Mouse (Mus musculus) left cerebral cortex, adult 11 months (tissue): ENCODE measurements around the gene P4ha3.

Source experiments
- DNase-seq: peaks from one replicate; pipeline ENCODE4 v3.0.0; 2022; ENCODE audit warnings: low spot score

The P4ha3 gene

DNA sequence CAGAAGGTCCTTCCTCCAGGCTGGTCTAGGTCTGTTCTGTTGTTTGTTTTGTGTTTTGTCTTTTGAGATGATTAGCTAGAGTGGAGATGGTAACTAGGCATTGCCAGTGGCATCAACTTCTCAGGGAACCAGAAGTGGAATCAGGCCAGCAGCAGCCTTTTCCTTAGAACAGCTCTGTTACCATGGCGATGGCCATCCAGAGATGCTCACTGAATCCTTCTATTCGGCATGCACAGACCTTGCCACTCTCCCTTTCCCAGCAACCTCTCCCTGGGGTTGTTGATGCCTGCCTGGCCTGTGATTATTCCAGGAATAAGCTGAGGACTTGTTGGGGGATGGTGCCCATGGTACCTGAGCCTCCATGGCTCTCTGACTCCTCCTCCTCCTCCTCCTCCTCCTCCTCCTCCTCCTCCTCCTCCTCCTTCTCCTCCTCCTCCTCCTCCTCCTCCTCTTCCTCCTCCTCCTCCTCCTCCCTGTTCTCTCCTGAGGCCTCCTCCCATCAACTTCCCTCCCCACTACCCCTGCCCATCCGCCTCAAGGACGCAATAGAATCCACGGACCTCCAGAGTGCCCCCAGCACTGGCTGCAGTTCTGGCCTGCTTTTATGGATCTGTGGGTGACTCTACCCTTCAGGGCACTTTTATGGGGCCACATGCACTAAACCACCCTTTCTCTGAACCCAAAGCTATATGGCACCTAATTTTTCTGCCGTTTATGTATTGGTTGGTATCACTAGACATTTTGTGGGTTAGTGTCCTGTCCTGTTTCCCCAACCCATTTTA, 22.7 kb downstream of the P4ha3 start:
- peak; percentile 40 for DNase-seq

DNA sequence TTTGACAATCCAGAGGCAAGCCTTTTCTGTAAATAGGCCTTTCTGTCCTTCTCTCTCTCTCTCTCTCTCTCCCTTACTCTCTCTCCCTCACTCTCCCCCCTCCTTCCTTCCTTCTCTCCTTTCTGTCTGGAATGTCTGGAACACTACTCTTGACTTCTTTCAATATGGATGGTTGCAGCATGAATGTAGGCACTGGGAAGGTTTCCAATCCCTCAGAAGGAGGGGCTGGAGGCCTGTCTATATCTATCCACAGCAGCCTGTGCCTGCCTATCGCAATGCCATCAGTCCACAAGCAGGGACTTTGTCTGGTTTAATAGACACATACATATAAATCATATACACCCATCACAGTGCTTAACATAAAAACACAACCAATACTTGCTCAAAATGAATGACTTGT, 23.9 kb downstream of the P4ha3 start:
- DNase-seq: no peak

DNA sequence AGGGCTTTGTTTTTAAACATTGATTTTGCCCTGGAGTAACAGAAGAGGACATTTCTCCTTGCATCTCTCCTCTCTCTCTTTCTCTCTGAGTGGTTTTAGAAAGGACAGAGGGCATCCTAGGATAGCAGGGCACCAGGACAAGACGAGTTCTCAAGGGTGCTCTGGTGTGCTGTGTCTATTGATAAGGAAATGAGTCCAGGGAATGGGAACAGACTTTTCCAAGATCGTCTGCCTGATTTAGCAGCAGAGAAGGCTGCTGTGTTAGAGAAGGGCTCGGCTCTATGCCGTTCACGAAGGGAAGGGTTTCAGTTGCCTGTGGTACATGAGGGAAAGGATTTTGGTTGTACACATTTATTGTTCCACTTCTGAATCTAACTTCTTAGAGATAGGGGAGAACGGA, 24.4 kb downstream of the P4ha3 start:
- DNase-seq: no peak

DNA sequence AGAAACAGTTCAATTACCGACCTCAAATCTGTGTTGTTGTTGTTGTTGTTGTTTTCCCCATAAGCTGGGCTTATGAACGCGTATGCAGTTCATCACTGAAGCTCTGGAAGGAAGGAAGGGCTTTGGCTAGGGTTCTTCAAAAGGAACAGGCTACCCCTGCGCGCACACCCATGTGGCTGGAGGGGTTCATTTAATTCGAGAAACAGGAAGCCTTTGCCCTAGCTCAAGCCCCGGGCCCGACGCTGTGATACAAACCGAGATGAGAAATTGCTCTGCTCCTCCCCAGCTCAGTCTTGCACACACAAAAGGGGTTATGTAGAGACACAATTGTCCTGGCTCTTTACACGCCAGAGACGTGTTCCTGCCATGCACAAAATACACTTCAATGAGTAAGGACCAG, 25.0 kb downstream of the P4ha3 start:
- no peak for DNase-seq

DNA sequence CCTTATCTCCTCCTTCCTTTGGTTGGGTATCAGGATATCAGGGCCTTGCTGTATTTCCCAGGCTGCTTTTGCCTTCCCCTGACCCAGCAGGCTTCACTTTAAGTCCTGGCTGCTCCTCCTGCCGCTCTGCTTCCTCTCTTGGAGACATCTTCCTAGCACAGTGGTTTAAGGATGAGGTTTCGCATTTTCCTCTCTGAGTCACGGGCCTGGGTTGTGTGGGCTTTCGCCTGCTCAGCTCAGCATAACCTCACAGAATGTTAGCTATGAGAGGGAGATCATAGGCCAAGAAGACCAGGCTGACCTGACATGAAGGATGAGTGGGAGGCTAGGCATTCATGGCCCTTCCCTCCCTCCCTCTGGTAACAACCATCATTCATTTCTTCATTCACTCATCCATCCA, 27.4 kb downstream of the P4ha3 start:
- no peak for DNase-seq

DNA sequence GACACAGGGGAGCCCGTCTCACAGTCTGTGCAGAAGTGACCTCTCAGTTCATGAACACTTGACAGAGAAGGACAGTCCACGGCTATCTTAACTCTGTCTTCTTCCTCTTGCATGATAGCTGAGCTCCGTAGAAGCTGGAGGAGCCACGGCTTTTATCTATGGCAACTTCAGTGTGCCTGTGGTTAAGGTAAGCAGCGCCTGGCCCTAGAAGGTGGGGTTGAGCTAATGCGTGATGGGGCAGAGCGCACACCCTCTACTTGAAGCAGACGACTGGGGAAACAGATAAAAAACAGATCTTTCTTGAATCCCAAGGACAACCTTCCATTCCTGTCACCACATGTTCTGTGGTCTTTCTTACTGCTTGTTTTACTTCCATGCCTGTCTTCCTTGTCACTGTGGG, 31.6 kb downstream of the P4ha3 start:
- no peak for DNase-seq

DNA sequence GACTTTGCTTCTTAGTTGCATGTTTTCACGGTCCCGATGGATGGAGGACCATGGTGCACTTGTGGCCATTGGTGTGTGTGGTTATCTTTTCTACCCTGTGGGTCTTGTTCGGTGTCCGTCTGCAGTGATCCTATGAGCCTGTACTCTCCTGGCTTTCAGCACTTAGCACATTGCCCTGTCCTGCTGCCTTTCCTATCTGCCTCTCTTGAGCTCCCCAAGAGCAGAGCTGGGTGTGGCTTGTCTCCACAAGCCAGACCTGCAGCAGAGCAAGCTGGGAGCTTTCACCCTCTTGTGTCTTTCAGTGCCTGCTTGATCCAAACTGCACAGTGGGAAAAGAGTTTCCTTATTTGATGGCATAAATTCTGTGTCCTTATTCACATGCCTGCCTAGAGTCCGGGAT, 32.2 kb downstream of the P4ha3 start:
- no peak for DNase-seq

DNA sequence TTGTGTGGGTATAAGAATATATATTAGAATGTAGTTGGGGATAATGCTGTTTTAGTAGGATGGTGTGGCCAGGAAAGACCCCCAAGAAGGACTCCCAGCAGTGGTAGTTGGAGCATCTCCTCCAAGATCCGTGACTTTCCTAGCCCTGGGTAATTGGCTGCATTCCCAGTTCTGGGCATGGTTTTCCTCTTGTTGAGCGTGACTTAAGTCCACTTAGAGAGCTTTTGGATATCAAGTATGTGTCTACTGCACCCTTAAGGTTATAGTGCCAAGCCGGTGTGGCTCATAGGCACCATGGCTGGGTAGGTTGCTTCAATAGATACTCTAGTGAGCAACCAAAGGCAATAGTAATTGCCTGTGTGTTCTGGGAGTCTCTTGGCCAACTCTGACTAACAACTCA, 38.4 kb downstream of the P4ha3 start:
- DNase-seq: no peak

DNA sequence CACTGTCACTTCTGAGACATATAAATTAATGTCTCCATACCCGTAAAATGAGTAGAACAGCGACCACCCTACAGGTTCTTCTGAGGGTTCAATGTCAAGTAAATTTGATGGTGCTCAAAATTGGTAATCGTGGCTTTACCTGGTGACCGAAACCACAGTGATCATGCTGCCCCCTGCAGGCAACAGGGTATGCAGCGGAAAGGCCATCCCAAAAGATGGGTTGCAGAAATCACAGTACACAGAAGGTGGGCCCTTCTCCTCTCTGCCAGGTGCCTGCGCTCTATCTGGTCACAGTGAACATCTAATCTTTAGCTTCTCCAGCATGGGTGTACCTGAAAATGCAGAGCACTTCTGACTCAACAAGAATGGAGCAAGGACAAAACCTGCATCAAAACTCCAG, 40.2 kb downstream of the P4ha3 start:
- no peak for DNase-seq

DNA sequence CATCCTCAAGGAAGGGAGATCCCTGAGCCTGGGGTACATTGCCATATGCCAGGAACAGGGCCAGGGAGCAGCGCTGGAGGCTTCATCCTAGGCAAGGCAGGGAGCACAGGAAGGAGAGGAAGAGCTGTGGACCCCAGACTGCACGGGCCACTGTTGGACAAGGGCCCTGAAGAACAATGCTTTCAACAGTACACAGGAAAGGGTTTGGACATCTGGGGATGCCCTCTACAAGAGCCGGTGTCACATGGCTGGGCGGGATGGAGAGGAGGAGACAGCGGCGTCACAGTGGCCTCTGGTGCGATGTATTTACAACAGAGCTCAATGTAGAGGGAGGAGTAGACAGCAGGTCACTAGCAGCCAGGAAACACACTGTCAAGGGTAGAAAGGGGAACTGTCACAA, 42.2 kb downstream of the P4ha3 start:
- no peak for DNase-seq

DNA sequence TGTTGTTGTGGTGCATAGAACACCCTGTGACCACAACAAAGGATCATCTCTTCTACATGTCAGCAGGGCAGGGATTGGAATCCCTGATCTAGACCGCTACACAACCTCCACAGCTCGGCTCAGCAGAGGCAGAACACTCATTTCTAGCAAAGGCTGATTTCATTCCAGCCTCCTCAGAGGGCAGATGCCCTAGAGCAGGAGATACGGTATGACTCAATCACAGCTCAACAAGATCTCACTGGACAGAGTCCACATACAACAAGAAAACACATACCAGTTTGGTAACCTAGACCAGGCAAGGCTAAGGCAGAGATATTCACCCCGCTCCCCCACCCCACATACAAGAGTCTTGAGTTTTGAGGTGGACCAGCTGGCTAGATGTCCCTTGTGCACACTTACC, 43.3 kb downstream of the P4ha3 start:
- no peak for DNase-seq

DNA sequence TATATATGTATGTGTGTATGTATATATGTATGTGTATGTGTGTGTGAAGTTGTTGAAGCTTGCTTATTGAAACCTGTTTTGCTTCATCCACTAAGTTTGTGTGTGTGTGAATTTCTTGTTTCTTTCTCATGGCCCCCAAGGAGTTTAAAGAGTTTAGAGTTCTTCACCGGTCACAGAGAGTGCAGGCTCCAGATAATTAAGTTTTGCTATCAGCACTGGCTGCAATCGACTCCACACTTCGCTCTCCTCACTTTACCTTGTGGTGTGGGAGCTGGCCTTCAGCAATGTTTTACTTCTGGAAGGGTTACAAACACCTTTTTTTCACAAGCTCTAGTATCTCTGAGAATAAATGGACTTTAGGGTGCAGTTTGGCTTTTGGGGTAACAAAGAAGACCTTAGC, 45.9 kb downstream of the P4ha3 start:
- no peak for DNase-seq

DNA sequence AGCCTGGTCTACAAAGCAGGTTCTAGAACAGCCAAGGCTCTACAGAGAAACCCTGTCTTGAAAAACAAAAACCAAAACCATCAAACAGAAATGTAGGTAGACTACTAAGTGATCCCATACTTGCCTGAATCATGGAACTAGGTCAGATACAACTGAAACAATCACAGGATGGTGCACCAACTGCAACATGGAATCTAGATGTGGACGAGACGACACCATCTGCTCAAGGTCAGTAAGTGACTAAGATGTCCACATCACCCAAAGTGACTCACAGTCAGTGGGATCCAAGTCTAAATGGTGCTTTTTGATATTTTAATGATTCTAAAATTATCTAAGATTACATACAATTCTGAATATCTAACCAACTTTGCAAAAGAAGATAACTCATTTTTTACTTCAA, 50.6 kb downstream of the P4ha3 start:
- DNase-seq: no peak

DNA sequence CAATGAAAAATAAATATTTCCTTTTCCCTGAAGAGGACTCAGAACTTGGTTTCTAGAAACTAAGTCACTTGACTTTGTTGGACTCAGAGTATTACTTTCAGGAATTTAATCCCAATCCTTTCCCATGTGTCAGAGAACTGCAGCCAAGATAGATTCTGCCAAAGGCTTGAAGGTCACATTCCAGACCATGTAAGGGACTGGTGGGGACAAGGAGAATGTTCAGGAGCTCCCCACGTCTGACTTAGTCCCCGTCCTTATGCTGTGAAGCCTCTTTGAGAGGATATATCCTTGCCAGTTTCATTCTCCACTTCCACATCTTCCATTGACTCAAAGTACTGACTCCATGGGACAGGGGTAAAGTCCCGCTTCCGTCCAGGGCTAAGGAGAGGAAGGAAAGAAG, 69.7 kb downstream of the P4ha3 start:
- no peak for DNase-seq

DNA sequence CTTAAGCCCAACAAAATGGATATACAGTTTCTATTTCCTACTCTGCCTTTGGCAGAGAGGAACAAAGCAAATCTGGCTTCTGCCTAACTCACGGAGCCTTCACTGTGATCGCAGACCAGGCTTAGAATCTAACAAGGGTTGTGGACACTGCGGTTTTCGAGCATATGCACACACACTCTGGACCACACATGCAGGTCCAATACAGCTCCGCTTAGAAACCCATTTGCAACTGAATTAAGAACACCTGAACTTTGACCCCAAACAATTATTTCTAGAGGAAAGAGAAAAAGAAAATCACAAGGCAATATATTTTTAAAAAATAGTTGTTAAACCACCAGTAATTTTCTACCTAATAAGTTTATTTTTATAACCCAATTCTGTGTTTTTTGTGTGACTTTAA, 71.0 kb downstream of the P4ha3 start:
- DNase-seq: no peak

DNA sequence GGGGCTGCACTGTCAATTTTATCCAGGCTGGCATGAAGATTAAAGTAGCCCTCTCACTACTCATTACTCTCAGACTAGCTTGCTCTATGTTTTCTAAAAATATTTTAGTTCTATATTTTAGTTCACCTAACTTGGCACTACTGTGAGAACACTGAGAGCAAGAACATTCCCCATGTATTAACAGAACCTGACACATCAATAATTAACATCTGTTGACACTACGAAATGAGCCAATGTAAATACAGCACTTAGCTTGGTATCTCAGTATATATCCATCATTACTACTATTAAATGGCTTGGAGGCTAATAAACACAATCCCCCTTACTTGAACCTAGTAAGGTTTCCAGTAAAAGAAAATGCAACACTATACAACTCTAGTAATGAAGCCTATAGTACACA, 71.4 kb downstream of the P4ha3 start:
- DNase-seq: no peak

DNA sequence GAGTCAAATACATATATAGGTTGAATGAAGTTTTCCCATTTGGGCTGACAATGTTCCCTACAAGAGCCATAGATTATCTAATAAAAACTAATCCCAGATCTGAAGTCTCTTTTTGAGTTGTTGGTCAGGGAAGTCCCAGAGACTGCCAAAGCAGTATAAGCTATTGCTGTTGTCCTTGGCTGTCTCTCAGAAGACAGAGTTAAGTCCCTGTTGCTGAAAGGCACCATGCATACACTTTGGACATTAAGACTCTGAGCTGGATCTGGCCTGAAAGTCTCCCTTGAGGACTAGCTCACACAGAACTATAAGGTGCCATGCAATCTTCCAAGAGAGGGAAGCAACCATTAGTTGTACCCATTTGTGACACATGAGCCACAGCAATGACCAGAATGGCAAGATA, 72.5 kb downstream of the P4ha3 start:
- no peak for DNase-seq

DNA sequence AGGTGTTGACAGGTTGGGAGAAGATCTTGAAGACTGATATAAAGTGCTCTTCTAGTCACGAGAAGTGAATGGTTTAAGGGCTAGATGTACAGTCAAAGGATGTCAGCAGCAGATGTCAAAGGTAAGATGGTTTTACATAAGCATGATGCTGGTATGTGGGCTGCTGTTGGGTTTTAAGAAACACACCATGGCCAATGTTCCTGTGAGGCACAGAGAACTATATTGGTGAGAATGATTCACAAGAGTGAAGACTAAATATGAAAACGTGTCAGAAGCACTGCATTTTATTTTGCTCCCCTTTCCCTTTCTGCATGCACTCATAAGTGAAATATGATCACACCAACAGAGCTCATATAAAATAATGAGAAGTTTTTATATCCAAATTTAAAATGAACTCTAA, 77.8 kb downstream of the P4ha3 start:
- no peak for DNase-seq

DNA sequence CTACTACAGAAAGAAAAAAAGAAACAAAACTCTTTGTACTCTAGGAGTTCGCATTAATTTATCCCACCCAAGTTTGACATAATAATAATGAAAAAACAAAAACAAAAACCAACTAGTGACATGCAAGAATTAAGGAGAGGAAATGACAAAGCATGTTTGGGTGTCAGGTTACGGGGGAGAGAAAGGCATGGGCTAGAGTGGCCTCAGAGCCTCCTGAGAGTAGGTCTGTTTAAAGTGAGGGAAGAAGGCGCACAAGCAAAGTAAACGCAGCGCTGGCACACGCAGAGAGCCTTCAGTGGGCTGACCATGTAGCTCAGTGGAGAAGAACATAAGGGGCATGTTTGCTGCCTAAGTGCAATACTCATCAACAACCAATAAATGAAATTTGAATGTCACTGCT, 79.6 kb downstream of the P4ha3 start:
- no peak for DNase-seq
